Mouse (Mus musculus) heart, embryonic 13.5 days (tissue): ENCODE measurements around the gene Cyb5b. TPM values are rescaled to one million over a fixed set of nuclear protein-coding genes. Genes with fewer than 3 reads are reported as not detected.
"Not testable (repeated sequence)": the region's sequence is repeated elsewhere in the genome, so short reads cannot be mapped to it uniquely, and the experiment has no call there.

Experiments used
- ATAC-seq: fragments of 200-750 bp; cut with Nextera tagmentation; 2 replicates; pipeline ENCODE4 v1.8.0; 2017; ENCODE audit warnings: moderate TSS enrichment; ENCODE audit not compliant: insufficient number of reproducible peaks, low FRiP score, low TSS enrichment; ENCODE audit errors: extremely low read depth
- H3K27ac ChIP-seq: fragments of 300-500 bp; sonication (generic); replicated peaks from 2 replicates; pipeline ENCODE4 v1.5.1; 2015; ENCODE audit warnings: moderate library complexity, mild to moderate bottlenecking, inconsistent platforms
- H3K27me3 ChIP-seq: fragments of 300-500 bp; sonication (generic); replicated peaks from 2 replicates; pipeline ENCODE4 v1.6.1; 2015; ENCODE audit warnings: mild to moderate bottlenecking, inconsistent platforms
- H3K36me3 ChIP-seq: fragments of 300-500 bp; sonication (generic); 2 replicates; pipeline ENCODE4 v1.6.1; 2015; ENCODE audit warnings: mild to moderate bottlenecking, inconsistent platforms
- H3K4me1 ChIP-seq: fragments of 300-500 bp; sonication (generic); 2 replicates; pipeline ENCODE4 v1.6.1; 2015; ENCODE audit warnings: inconsistent platforms
- H3K4me2 ChIP-seq: fragments of 300-500 bp; sonication (generic); 2 replicates; pipeline ENCODE4 v1.6.1; 2015; ENCODE audit warnings: inconsistent platforms, mild to moderate bottlenecking, moderate library complexity
- H3K4me3 ChIP-seq: fragments of 300-500 bp; sonication (generic); 2 replicates; pipeline ENCODE4 v1.5.1; 2015; ENCODE audit warnings: moderate library complexity, mild to moderate bottlenecking, inconsistent platforms
- H3K9ac ChIP-seq: fragments of 300-500 bp; sonication (generic); 2 replicates; pipeline ENCODE4 v1.6.1; 2015; ENCODE audit warnings: inconsistent platforms, mild to moderate bottlenecking, moderate library complexity
- H3K9me3 ChIP-seq: fragments of 300-500 bp; sonication (generic); 2 replicates; pipeline ENCODE4 v1.6.1; 2016; ENCODE audit warnings: inconsistent platforms
- WGBS: fragments of 180-500 bp; shearing (Covaris S2); methylation state at CpG from one replicate; pipeline ENCODE4 v1.1.7; 2015; ENCODE audit warnings: mixed read lengths; 5-methylcytosine and 5-hydroxymethylcytosine counted together
- polyA plus RNA-seq: library from polyadenylated mRNA; unstranded; fragments of >200 nt; fragmentation: Nextera tagmentation; extraction: Ambion mirVana; gene quantifications from 2 replicates; pipeline ENCODE4 v1.2.1, GENCODE M21; 2015

Gene Cyb5b
- polyA plus RNA-seq, 1 experiment from 2014 or later = 60.2 TPM

DNA sequence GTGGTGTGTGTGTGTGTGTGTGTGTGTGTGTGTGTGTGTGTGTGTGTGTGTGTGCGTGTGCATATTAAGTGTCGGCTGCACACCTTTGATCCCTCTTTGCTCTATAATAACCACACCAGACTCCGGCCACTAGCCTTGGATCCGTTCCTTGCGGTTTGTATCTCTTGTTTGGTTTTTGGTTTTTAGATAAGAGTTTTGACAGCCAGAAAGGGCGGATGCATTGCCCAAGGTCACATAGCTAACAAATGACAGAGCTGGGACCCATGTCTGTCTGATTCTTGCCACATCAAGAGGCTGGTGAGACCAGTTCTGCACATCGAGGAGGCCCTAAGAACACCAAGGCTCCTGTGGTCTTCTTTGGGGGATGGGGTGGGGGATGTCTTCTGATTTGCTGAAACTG, 58.7 kb downstream of the Cyb5b start:
- H3K9me3 ChIP-seq = no peaks in the 10 kb centered on the region
- ATAC-seq = no peak
- no peaks in the 10 kb centered on the region for H3K27me3 ChIP-seq
- H3K4me1 ChIP-seq = peaks cover 37% of the 10 kb centered on the region
- peak overlapping the region; percentile 21; the same call in 1 of the 2 replicates for H3K27ac ChIP-seq
- H3K36me3 ChIP-seq = no peaks in the 10 kb centered on the region
- H3K9ac ChIP-seq = no peak overlapping the region; the same call in 1 of the 2 replicates
- 30% methylated on average over 7 of the region's 7 CpGs for WGBS
- no peak overlapping the region for H3K4me2 ChIP-seq
- H3K4me3 ChIP-seq = no peak overlapping the region

- Histone ChIP-seq H3K27ac (no peak overlapping the region), H3K9me3 (no peaks in the 10 kb centered on the region), H3K36me3 (no peaks in the 10 kb centered on the region), H3K27me3 (no peaks in the 10 kb centered on the region), H3K4me1 (peaks cover 19% of the 10 kb centered on the region), H3K9ac (no peak overlapping the region), H3K4me2 (no peak overlapping the region), H3K4me3 (no peak overlapping the region)
- no peak for ATAC-seq
- WGBS = 86% methylated on average over 7 of the region's 7 CpGs
Observed at GRCm38 (mm10) chr8:107212006-107212405, 61.6 kb downstream of the Cyb5b start.

- not testable (repeated sequence) for H3K9ac ChIP-seq, H3K4me2 ChIP-seq, H3K36me3 ChIP-seq, H3K4me3 ChIP-seq, ATAC-seq, H3K27ac ChIP-seq, H3K27me3 ChIP-seq, H3K9me3 ChIP-seq
- 65% methylated on average over 7 of the region's 7 CpGs for WGBS
- H3K4me1 ChIP-seq = peaks cover 12% of the 10 kb centered on the region
Observed at GRCm38 (mm10) chr8:107217230-107217629, 66.8 kb downstream of the Cyb5b start.

GRCm38 (mm10) chr8:107218091-107218490, 67.7 kb downstream of the Cyb5b start:
- H3K36me3 ChIP-seq = no peaks in the 10 kb centered on the region
- 78% methylated on average over 8 of the region's 8 CpGs for WGBS
- H3K9ac ChIP-seq = no peak overlapping the region
- no peak for ATAC-seq
- H3K27ac ChIP-seq = no peak overlapping the region
- no peak overlapping the region for H3K4me2 ChIP-seq
- H3K4me3 ChIP-seq = no peak overlapping the region
- H3K4me1 ChIP-seq = peaks cover 20% of the 10 kb centered on the region
- H3K27me3 ChIP-seq = no peaks in the 10 kb centered on the region
- H3K9me3 ChIP-seq = no peaks in the 10 kb centered on the region

- ATAC-seq = no peak; the same call in 1 of the 2 replicates
- Histone ChIP-seq H3K27ac (no peak overlapping the region), H3K4me2 (no peak overlapping the region), H3K36me3 (no peaks in the 10 kb centered on the region), H3K9ac (no peak overlapping the region), H3K4me1 (peaks cover 26% of the 10 kb centered on the region), H3K4me3 (no peak overlapping the region), H3K9me3 (no peaks in the 10 kb centered on the region), H3K27me3 (no peaks in the 10 kb centered on the region)
- WGBS = 54% methylated on average over 2 of the region's 2 CpGs
Observed at GRCm38 (mm10) chr8:107219078-107219477, 68.6 kb downstream of the Cyb5b start.

DNA sequence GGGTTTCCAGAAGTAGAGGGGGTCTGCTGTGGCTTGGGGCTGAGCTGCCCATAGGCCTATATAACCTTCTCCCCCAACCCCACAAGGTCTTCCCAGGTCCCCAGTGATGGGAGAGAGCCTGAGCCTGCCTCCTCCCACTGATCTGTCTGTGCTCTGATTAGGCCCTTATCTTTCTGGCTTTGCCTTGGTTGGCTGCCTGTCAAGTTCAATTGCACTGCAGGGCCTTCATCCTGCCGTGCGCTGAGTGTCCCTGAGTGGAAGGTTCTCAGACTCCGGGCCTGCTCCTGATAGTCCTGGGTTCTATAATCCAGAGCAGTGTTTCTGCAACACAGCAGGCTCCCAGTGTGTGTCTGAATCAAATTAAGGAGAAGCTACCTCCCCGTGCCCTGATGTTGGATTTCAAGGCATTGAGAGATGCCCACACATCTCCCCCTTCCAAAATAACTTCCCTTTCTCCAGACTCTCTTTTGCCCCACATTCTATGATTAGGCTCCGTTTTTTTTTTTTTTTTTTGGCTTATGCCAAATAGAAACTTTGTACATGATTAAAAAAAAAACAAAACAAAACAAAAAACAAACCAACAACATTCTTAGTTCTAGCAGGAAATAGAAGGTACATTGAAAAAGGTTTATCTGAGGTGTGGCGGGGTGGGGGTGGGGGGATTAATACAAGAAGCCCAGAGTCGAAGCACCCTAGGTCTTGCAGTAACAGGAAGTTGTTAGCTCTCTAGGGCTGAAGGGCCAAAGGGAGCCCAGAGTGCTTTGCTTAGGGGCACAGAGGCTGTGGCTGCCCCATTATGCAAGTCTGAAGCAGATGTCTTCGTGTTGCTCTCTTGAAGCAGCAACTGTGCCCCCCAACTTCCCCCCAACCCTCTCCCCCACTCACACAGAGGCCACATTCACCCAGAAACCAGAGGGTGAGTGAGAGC, 71.7 kb downstream of the Cyb5b start:
- Histone ChIP-seq H3K4me2 (no peak overlapping the region; the same call in 1 of the 2 replicates), H3K27ac (peak overlapping the region; percentile 76), H3K9ac (no peak overlapping the region), H3K9me3 (no peaks in the 10 kb centered on the region), H3K4me1 (peaks cover 38% of the 10 kb centered on the region), H3K27me3 (no peaks in the 10 kb centered on the region), H3K36me3 (no peaks in the 10 kb centered on the region), H3K4me3 (no peak overlapping the region)
- WGBS = 24% methylated on average over 8 of the region's 8 CpGs
- ATAC-seq = peak; percentile 64; the same call in 1 of the 2 replicates

- Histone ChIP-seq H3K4me3 (no peak overlapping the region), H3K9me3 (no peaks in the 10 kb centered on the region), H3K27me3 (no peaks in the 10 kb centered on the region), H3K9ac (no peak overlapping the region), H3K27ac (no peak overlapping the region; the same call in 1 of the 2 replicates), H3K4me2 (no peak overlapping the region), H3K36me3 (no peaks in the 10 kb centered on the region), H3K4me1 (peaks cover 40% of the 10 kb centered on the region)
- WGBS = 37% methylated on average over 9 of the region's 9 CpGs
- ATAC-seq = no peak
Observed at GRCm38 (mm10) chr8:107226183-107226582, 75.7 kb downstream of the Cyb5b start.

DNA sequence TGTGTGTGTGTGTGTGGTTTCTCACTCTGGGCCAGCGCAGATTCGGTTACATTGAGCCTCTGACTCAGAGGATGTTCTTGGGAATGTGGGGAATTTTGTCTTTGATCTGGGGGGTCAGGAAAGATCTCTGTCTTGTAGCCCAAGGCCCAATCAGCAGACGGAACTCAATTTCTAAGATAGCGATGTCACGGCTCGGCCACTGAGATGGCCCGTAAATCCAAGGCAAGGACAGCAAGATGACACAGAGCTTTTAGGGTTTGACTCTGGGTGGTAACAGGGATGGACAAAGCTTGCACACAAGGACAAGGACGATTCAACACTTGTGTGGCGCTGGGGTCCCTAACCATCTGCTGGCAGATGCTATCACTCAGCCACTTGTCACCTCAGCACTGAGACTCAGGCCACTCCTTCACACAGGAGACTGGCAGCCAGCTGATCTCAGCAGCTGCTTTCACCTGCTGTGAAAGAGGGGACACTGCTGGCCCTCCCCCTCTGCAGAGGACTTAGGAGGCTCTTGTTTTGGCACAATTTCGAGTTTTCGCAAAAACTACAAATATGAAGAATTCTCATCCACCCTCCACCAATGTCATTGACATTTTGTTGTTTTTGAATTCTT, 76.7 kb downstream of the Cyb5b start:
- Histone ChIP-seq H3K27ac (no peak overlapping the region), H3K9me3 (no peaks in the 10 kb centered on the region), H3K4me2 (no peak overlapping the region), H3K4me3 (no peak overlapping the region), H3K27me3 (no peaks in the 10 kb centered on the region), H3K9ac (no peak overlapping the region), H3K36me3 (no peaks in the 10 kb centered on the region), H3K4me1 (peaks cover 31% of the 10 kb centered on the region)
- WGBS = 30% methylated on average over 11 of the region's 11 CpGs
- ATAC-seq = no peak

DNA sequence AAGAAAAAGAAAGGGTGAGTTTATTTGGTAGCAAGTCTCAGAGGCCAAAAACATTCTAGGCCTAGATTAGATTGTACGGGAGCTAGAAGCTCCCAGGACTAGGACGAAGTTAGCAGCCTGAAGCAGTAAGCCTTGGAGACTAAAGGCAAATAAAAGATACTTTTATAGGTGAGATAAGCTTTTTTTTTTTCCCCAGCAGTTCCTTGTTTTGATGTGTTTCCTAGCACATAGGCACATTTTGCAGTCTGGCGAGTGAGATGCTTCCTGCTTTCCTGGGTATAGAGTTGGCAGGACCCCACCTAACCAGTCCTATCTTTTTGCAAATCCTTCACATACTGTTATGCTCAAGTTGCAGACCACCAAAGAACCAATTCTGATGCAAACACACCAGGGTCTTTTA, 82.8 kb downstream of the Cyb5b start:
- H3K9ac ChIP-seq = no peak overlapping the region
- no peak overlapping the region for H3K4me2 ChIP-seq
- H3K4me3 ChIP-seq = no peak overlapping the region
- H3K9me3 ChIP-seq = no peaks in the 10 kb centered on the region
- H3K27ac ChIP-seq = no peak overlapping the region
- no peaks in the 10 kb centered on the region for H3K4me1 ChIP-seq
- no peaks in the 10 kb centered on the region for H3K36me3 ChIP-seq
- no peak for ATAC-seq
- WGBS = 75% methylated on average over 3 of the region's 3 CpGs
- no peaks in the 10 kb centered on the region for H3K27me3 ChIP-seq

GRCm38 (mm10) chr8:107233718-107234117, 83.3 kb downstream of the Cyb5b start:
- Histone ChIP-seq H3K9me3 (no peaks in the 10 kb centered on the region), H3K4me1 (no peaks in the 10 kb centered on the region), H3K27ac (no peak overlapping the region), H3K36me3 (no peaks in the 10 kb centered on the region), H3K4me2 (no peak overlapping the region), H3K4me3 (no peak overlapping the region), H3K27me3 (no peaks in the 10 kb centered on the region), H3K9ac (no peak overlapping the region)
- WGBS = 64% methylated on average over 2 of the region's 2 CpGs
- ATAC-seq = no peak
